Comparison of ENCODE assay signal across 9 mouse cellular contexts in the genomic region with DNA sequence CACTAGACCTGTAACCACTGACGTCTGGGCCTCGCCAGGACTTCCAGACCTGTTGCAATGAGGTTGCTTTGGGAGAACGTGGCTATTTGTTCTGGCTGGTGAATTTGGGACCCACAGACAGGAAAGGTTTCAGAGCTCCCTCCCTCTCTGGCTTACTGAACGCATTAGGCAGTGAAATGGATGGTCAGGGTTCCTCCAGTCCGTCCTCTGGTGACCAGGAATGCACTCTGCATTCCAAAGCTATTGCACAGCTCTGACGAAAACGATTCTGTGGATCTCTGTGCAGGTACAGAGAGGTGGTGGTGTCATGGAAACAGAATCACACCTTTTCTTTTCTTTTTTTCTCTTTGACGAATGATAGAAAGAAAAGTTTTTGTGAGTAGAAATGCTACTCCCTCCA. TPM values are rescaled to one million over a fixed set of nuclear protein-coding genes. Genes with fewer than 3 reads are reported as not detected.
DNase-seq lines count a peak whose midpoint lies in the region; ATAC-seq and TF ChIP-seq lines count a peak whose summit lies in the region.
"Had no signal": no experiment of that assay in that cellular context is flagged by ENCODE, and none has a peak within 500 bp of the region (broad histone marks: within the 10 kb centered on the region; RNA-seq: fewer than 3 reads in every experiment).

No protein-coding gene starts in this region.

- no peak for ATAC-seq in intestine, embryonic 14.5 days (replicated peaks; ENCODE audit: low FRiP score, low TSS enrichment, low read depth)
- no peak for ATAC-seq in intestine, embryonic 16.5 days
- ATAC-seq in Patski = peak; percentile 78
- no peak for ATAC-seq in forebrain, postnatal 0 days

- H3K4me1 ChIP-seq in intestine, embryonic 14.5 days (replicated peaks; ENCODE audit: control insufficient read depth, insufficient read depth, low read length) = peaks cover 14% of the 10 kb centered on the region
- peaks cover 11% of the 10 kb centered on the region for H3K4me1 ChIP-seq in intestine, embryonic 16.5 days (ENCODE audit: control insufficient read depth, insufficient read depth, low read length)
- peaks cover 9% of the 10 kb centered on the region; the same call in 1 of the 2 replicates for H3K4me1 ChIP-seq in forebrain, postnatal 0 days (ENCODE audit: insufficient read depth)

- 0 out of 2 replicates have a peak, but pooled peaks cover 7% of the 10 kb centered on the region for H3K36me3 ChIP-seq in intestine, embryonic 14.5 days (ENCODE audit: control insufficient read depth, insufficient read depth, low read length)
- H3K36me3 ChIP-seq in intestine, embryonic 16.5 days (ENCODE audit: control insufficient read depth, insufficient read depth, low read length) = no peaks in the 10 kb centered on the region
- no peaks in the 10 kb centered on the region; the same call in 1 of the 2 replicates for H3K36me3 ChIP-seq in forebrain, postnatal 0 days (ENCODE audit: insufficient read depth)

- no peaks in the 10 kb centered on the region for H3K27me3 ChIP-seq in intestine, embryonic 14.5 days (replicated peaks; ENCODE audit: control insufficient read depth, insufficient read depth, low read length)
- no peaks in the 10 kb centered on the region for H3K27me3 ChIP-seq in intestine, embryonic 16.5 days (replicated peaks; ENCODE audit: control insufficient read depth, insufficient read depth, low read length)
- H3K27me3 ChIP-seq in Patski = no peaks in the 10 kb centered on the region
- H3K27me3 ChIP-seq in forebrain, postnatal 0 days (ENCODE audit: insufficient read depth, low read length) = no peaks in the 10 kb centered on the region

- CTCF ChIA-PET in Patski (lab: Charles Lee) = interaction anchor here (1.1 to 2.4 kb wide), 5 partner anchors 15 to 60 kb away, joined by 3 to 12 read pairs (median 3); no protein-coding TSS in a partner anchor

- H3K4me2 ChIP-seq in intestine, embryonic 14.5 days (ENCODE audit: low read length) = peak overlapping the region; percentile 82
- no peak overlapping the region for H3K4me2 ChIP-seq in intestine, embryonic 16.5 days (ENCODE audit: low read depth, low read length)
- H3K4me2 ChIP-seq in forebrain, postnatal 0 days (ENCODE audit: low read depth) = peak overlapping the region; percentile 68; the same call in 1 of the 2 replicates

- no peak for TF ChIP-seq CTCF in Patski (IDR thresholded peaks at IDR 0.05)
- no peak for TF ChIP-seq CTCF in forebrain, postnatal 0 days (IDR thresholded peaks at IDR 0.05; ENCODE audit: low read depth)

- no peak overlapping the region for H3K9ac ChIP-seq in intestine, embryonic 14.5 days (ENCODE audit: low read length)
- no peak overlapping the region for H3K9ac ChIP-seq in intestine, embryonic 16.5 days (ENCODE audit: low read depth, low read length)
- H3K9ac ChIP-seq in forebrain, postnatal 0 days = no peak overlapping the region

- no peak for DNase-seq in intestine, embryonic 14.5 days (ENCODE audit: low spot score)
- DNase-seq in Patski (ENCODE audit: low read depth, low spot score) = peak; percentile 80
- no peak for DNase-seq in forebrain, postnatal 0 days
- peak; percentile 57 for DNase-seq in lung, postnatal 25 days (ENCODE audit: low spot score)
- no peak for DNase-seq in right cerebral cortex, adult 18-20 months
- DNase-seq in spleen, adult 12 weeks (ENCODE audit: low spot score) = no peak
- DNase-seq in gastrocnemius, adult 18-20 months (ENCODE audit: low spot score) = no peak
- DNase-seq: cerebellum, postnatal 36 days had no signal

- no peak overlapping the region for H3K27ac ChIP-seq in intestine, embryonic 14.5 days (ENCODE audit: low read depth)
- H3K27ac ChIP-seq in intestine, embryonic 16.5 days (ENCODE audit: low read length) = no peak overlapping the region
- no peak overlapping the region for H3K27ac ChIP-seq in forebrain, postnatal 0 days (ENCODE audit: low read depth, low read length)

- H3K4me3 ChIP-seq in intestine, embryonic 14.5 days (ENCODE audit: low read depth, low read length) = no peak overlapping the region
- H3K4me3 ChIP-seq in intestine, embryonic 16.5 days (ENCODE audit: low read length) = no peak overlapping the region; the same call in 1 of the 2 replicates
- H3K4me3 ChIP-seq in forebrain, postnatal 0 days (ENCODE audit: low read depth, low read length) = no peak overlapping the region; the same call in 1 of the 2 replicates

- WGBS in intestine, embryonic 14.5 days = 67% methylated on average over 8 of the region's 8 CpGs
- 65% methylated on average over 8 of the region's 8 CpGs for WGBS in intestine, embryonic 16.5 days
- WGBS in forebrain, postnatal 0 days = 79% methylated on average over 8 of the region's 8 CpGs

- in situ Hi-C loops in Patski (cut with MboI; ENCODE audit: low pct_unique_long_range_greater_than_20kb) = no loop called here

- H3K9me3 ChIP-seq in intestine, embryonic 14.5 days (ENCODE audit: control insufficient read depth, low read length) = no peaks in the 10 kb centered on the region
- H3K9me3 ChIP-seq in intestine, embryonic 16.5 days (ENCODE audit: control insufficient read depth, low read length) = no peaks in the 10 kb centered on the region; the same call in 1 of the 2 replicates
- no peaks in the 10 kb centered on the region for H3K9me3 ChIP-seq in forebrain, postnatal 0 days (ENCODE audit: low read length)

- POLR2A ChIA-PET in Patski (lab: Charles Lee) = interaction anchor here (1.4 to 3.2 kb wide), 5 partner anchors 9 to 57 kb away, joined by 4 to 18 read pairs (median 4); a partner anchor contains a TSS

RNA-seq across cellular contexts. Expression of a gene that starts 1.9 kb away (rescaled TPM):
- polyA plus RNA-seq in intestine, embryonic 14.5 days (2014; fragmentation: Nextera tagmentation; extraction: Ambion mirVana) = 129 and 141 TPM in 2 replicates
- 128 and 135 TPM in 2 replicates for polyA plus RNA-seq in intestine, embryonic 16.5 days (2015; fragmentation: Nextera tagmentation; extraction: Ambion mirVana)
- 339 TPM for polyA plus RNA-seq in Patski (2021)
- total RNA-seq in forebrain, postnatal 0 days (2014; rRNA removed) = 119 and 124 TPM in 2 replicates
- 90.2 and 101 TPM in 2 replicates for polyA plus RNA-seq in forebrain, postnatal 0 days (2015; fragmentation: Nextera tagmentation; extraction: Ambion mirVana)
- total RNA-seq in gastrocnemius, adult 18-20 months (2021) = 10 to 100 TPM; 56.5 to 67.7 TPM

RNA-seq across cellular contexts. Expression of a gene that starts 41.1 kb away (rescaled TPM):
- 8.3 and 10.7 TPM in 2 replicates for polyA plus RNA-seq in intestine, embryonic 14.5 days (2014; fragmentation: Nextera tagmentation; extraction: Ambion mirVana)
- 5.7 and 5.9 TPM in 2 replicates for polyA plus RNA-seq in intestine, embryonic 16.5 days (2015; fragmentation: Nextera tagmentation; extraction: Ambion mirVana)
- polyA plus RNA-seq in Patski (2021) = 9.3 TPM
- 7.7 and 12.1 TPM in 2 replicates for total RNA-seq in forebrain, postnatal 0 days (2014; rRNA removed)
- 4.3 and 6.0 TPM in 2 replicates for polyA plus RNA-seq in forebrain, postnatal 0 days (2015; fragmentation: Nextera tagmentation; extraction: Ambion mirVana)
- 1 to 10 TPM; 2.6 to 2.9 TPM for total RNA-seq in gastrocnemius, adult 18-20 months (2021)

Comparison
In these comparisons a context has a peak if more than half of its experiments do, and no peak if none do; other contexts are left out.
1. DNase-seq: peak in Patski (single experiment) and lung, postnatal 25 days (single experiment); none in intestine, embryonic 14.5 days (single experiment), forebrain, postnatal 0 days (single experiment), right cerebral cortex, adult 18-20 months (single experiment), spleen, adult 12 weeks (single experiment) and gastrocnemius, adult 18-20 months (single experiment).